Mouse (Mus musculus) layer of hippocampus, adult 2 months (tissue): ENCODE measurements around the gene Rpl9-ps1. TPM values are rescaled to one million over a fixed set of nuclear protein-coding genes. Genes with fewer than 3 reads are reported as not detected.

Source experiments
- DNase-seq, 2 experiments: peaks; one replicate each; pipeline ENCODE4 v3.0.0; 2022; ENCODE audit warnings: low spot score in 2 of 2
- H3K27ac ChIP-seq: fragments of 200-600 bp; 2 replicates; pipeline ENCODE4 v1.8.1; 2022
- H3K4me3 ChIP-seq: fragments of 200-600 bp; 2 replicates; pipeline ENCODE4 v1.8.1; 2022; ENCODE audit warnings: mild to moderate bottlenecking
- CTCF ChIP-seq: fragments of 200-600 bp; conservative IDR thresholded peaks from 2 replicates; pipeline ENCODE4 v1.8.1; 2022; ENCODE audit warnings: antibody characterized with exemption, mild to moderate bottlenecking, moderate library complexity
- total RNA-seq, 2 experiments: library from RNA; stranded (reverse); gene quantifications; 2 replicates each; pipeline ENCODE4 v1.2.3; 2021

Rpl9-ps1 gene
- total RNA-seq, 2 experiments from 2014 or later: not detected

- no peak for DNase-seq
- no peak overlapping the region for H3K27ac ChIP-seq
- TF ChIP-seq CTCF: no peak
- H3K4me3 ChIP-seq: no peak overlapping the region
Observed at GRCm38 (mm10) chr11:83605535-83605934, 39.9 kb downstream of the Rpl9-ps1 start.

- no peak for DNase-seq
- H3K27ac ChIP-seq: no peak overlapping the region
- no peak for TF ChIP-seq CTCF
- H3K4me3 ChIP-seq: no peak overlapping the region
Observed at GRCm38 (mm10) chr11:83604698-83605097, 40.7 kb downstream of the Rpl9-ps1 start.

DNA sequence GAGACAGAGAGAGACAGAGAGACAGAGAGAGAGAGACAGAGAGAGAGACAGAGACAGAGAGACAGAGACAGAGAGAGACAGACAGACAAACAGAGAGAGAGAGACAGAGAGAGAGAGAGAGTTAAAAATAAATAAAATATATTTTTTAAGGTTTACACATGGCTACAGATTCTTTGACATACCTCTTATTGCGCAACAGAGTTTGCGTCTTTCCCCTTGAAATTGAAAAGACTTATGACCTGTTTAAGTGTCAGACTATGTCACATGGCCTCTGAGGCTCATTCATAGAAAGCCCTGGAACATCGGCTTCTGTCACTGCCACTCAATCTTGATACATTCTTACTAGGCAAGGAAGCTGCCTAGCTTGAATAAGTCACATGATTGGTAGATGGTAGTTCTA lies 42.0 kb downstream of the Rpl9-ps1 start:
- no peak for TF ChIP-seq CTCF
- H3K4me3 ChIP-seq: no peak overlapping the region
- H3K27ac ChIP-seq: no peak overlapping the region
- DNase-seq: no peak

DNA sequence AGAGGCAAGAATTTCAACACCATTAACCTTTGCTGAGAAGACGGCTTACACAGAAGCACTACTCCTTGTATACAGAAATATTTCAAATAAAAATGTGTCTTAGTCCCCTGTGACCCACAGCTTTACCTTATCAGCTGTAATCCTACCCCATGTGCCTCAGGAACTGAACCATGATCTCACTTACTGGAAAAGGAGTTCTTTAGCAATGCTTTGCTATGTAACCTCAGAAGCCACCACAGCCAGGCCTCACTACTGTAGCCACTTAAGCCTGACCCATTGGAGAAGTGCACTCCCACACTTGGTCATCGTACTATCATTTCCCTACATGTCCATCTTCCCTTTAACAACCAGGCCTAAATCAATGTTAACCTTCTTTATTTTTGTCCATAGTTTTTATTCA lies 44.8 kb downstream of the Rpl9-ps1 start:
- Histone ChIP-seq H3K4me3 (no peak overlapping the region), H3K27ac (no peak overlapping the region)
- no peak for TF ChIP-seq CTCF
- DNase-seq: no peak

DNA sequence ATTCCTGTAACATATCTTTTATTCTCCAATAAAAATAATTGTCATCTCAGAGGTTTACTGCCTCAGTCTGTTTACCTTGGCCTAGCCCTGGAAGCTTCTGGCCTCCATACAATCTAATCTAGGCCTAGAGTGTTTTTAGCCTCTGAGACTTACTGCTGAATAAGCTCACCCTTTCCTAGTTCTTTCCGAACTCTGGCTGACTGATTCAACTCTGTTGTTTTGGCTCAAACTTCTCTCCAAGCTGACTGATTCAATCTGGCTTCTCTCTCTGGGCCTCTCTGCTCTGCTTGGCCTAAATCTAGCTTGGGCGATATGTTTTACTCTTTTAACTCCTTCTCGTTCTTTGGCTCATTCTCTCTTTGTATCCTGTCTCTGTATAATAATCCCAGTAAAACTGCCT lies 46.4 kb downstream of the Rpl9-ps1 start:
- H3K4me3 ChIP-seq: no peak overlapping the region
- TF ChIP-seq CTCF: no peak
- H3K27ac ChIP-seq: no peak overlapping the region
- DNase-seq: no peak

DNA sequence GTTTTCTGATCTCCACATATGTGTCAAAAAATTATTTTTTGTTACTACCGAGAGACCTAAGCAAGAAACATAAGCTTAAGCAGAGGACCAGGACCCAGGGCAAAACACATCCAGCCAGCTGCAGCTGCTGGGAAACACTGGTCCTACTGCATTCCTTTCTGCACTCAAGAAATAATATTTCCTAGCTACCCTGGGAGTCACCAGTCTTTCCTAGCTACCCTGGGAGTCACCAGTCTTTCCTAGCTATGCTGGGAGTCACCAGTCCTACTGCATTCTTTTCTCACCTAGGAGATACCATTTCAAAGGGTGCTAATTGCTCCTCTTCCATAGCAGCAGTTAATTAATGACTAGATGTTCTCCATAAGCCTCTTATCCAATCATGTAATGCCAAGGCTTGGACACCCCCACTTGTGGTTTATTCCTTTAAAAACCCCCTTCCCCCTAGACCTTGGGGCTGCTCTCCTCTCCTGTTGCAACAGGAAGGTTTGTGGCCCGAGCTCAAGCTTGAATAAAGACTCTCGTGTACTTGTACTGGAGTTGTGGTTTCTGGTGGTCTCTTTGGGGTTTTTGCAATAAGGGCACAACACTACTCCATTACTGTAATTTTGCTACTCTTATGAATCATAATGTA lies 47.1 kb downstream of the Rpl9-ps1 start:
- TF ChIP-seq CTCF: no peak
- Histone ChIP-seq H3K27ac (no peak overlapping the region), H3K4me3 (no peak overlapping the region)
- no peak for DNase-seq

GRCm38 (mm10) chr11:83597796-83598195 lies 47.6 kb downstream of the Rpl9-ps1 start:
- no peak for DNase-seq
- H3K27ac ChIP-seq: no peak overlapping the region
- no peak for TF ChIP-seq CTCF
- H3K4me3 ChIP-seq: no peak overlapping the region

DNA sequence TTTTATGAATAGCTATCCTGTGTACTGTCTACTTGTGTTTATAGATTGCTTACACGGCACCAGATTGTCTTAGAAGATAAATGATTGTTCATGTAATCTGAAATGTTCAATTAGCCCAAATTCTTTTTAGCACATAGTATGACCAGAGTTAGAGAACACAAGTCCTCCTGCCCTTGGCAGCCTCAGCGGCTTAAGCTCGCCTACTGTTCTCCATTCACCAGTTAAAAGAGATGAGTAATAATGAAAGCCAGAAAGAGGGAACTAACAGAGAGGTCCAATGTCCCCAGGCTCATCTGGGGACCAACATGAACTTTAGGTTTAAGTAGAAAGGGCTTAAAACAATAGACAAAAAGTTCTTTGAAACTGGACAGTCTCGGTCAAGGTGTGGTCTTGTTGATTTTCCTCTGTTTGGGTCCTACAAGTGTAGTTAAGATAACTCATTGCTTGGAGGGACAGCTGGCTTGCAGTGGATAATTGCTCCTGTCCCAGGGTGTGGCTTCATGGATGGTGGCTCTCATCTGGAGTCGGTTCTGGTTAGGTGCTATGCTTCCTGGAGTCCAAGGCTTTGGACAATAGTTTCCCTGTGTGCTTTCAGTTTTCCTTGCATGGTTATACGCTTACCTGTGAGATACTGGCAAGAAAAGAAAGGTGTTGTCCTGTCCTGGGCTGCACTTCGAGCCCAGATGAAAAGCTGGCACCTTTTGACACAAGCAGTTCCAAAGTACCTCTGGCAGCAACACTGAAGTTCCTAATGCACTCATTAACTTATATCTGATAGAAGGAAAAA lies 49.6 kb downstream of the Rpl9-ps1 start:
- no peak for DNase-seq
- TF ChIP-seq CTCF: no peak

More for the DNA sequence above, 49.6 kb downstream of the Rpl9-ps1 start:
- Histone ChIP-seq H3K4me3 (no peak overlapping the region), H3K27ac (no peak overlapping the region)

Other genes with a start within 250 kb of the Rpl9-ps1 start
- 100 to 1,000 TPM; 229 to 234 TPM for gene Rasl10b, start 236.5 kb downstream of the Rpl9-ps1 start, total RNA-seq
- under 1 TPM in 1 of 2 experiments, not detected in 1; 0.28 TPM for gene Gas2l2, start 216.2 kb downstream of the Rpl9-ps1 start, total RNA-seq
- gene 1700020L24Rik, start 207.9 kb downstream of the Rpl9-ps1 start, total RNA-seq: not detected
- 1 to 10 TPM; 3.0 to 3.3 TPM for gene Mmp28, start 182.6 kb downstream of the Rpl9-ps1 start, total RNA-seq
- 10 to 100 TPM; 81.2 to 93.6 TPM for gene Taf15, start 172.5 kb downstream of the Rpl9-ps1 start, total RNA-seq
- gene Heatr9, start 123.4 kb downstream of the Rpl9-ps1 start, total RNA-seq: not detected
- gene Ccl5, start 115.1 kb downstream of the Rpl9-ps1 start, total RNA-seq: not detected
- 1 to 10 TPM; 4.5 to 4.8 TPM for gene Ccl9, start 67.0 kb downstream of the Rpl9-ps1 start, total RNA-seq
- 1 to 10 TPM; 1.1 to 1.4 TPM for gene Ccl6, start 52.5 kb downstream of the Rpl9-ps1 start, total RNA-seq
- not detected for gene Ccl3, start 3.7 kb upstream of the Rpl9-ps1 start, total RNA-seq
- gene Ccl4, start 17.0 kb upstream of the Rpl9-ps1 start, total RNA-seq: not detected
- not detected for gene Wfdc17, start 58.4 kb upstream of the Rpl9-ps1 start, total RNA-seq
- 1 to 10 TPM in 1 of 2 experiments, not detected in 1; 1.1 TPM for gene Wfdc18, start 63.4 kb upstream of the Rpl9-ps1 start, total RNA-seq
- gene Wfdc21, start 101.3 kb upstream of the Rpl9-ps1 start, total RNA-seq: not detected
- gene Heatr6, start 108.1 kb upstream of the Rpl9-ps1 start, total RNA-seq: 10 to 100 TPM; 17.3 to 18.9 TPM
- gene Hnf1b, start 204.4 kb upstream of the Rpl9-ps1 start, total RNA-seq: under 1 TPM; 0.15 to 0.22 TPM